Mouse (Mus musculus) CD4-positive, CD25-positive, alpha-beta regulatory T cell, adult 2 months (primary cell): Measurements from ENCODE around the gene Cldn1.

ENCODE experiments used
- DNase-seq: peaks from one replicate; pipeline ENCODE4 v3.0.0-alpha.2; 2012; ENCODE audit warnings: low read depth, low spot score

The Cldn1 gene

DNA sequence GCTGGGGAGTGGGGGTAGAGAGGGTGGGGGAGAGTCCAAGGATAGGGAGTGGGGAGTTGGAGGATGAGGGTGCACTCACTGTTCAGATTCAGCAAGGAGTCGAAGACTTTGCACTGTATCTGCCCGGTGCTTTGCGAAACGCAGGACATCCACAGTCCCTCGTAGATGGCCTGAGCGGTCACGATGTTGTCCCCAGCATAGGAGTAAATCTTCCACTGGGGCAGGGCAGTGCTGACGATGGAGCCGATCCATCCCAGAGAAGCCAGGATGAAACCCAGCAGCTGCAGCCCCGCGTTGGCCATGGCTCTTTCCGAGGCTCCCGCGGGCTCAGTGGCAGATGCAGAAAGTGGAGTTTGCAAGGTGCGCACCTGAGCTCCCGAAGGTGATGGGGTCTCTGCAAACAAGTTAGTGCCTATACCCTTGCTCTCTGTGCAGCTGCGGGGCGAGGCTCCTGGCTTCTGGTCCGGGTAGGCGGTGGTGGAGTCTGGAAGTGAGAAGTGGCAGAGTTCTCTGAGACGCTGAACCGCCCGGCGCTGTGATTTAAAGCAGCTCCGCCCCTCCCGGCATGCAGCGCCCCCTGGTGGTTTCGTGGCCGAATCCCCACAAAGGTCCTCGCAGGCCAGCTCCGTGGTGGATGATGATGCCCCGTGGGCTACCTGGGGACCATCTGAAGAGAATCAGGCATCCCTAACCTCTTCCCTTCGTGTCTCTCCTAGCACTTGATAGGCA, at the start of gene Cldn1:
Gene Cldn1 (minus strand): TSS at position 517 of the 729 bp plus-strand sequence.
- DNase-seq, result peak; percentile 25

DNA sequence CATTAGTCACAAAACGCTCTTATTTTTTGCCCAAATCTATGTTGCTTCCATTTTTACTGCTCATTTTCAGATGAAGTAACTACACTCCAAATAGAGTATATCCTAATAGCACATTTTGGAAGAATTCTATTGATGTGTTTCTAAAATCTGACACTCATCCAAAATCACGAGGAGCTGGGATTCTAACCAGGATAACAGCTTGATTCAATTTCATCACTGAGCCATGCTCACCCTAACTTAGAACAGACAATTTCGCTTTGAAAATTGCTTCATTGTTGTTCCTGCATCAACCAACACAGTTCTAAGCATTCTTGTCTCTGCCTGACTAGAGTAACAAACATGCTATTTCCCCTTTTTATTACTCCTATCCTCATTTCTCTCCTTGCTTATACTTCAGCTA, 47.0 kb upstream of the Cldn1 start:
- no peak for DNase-seq

DNA sequence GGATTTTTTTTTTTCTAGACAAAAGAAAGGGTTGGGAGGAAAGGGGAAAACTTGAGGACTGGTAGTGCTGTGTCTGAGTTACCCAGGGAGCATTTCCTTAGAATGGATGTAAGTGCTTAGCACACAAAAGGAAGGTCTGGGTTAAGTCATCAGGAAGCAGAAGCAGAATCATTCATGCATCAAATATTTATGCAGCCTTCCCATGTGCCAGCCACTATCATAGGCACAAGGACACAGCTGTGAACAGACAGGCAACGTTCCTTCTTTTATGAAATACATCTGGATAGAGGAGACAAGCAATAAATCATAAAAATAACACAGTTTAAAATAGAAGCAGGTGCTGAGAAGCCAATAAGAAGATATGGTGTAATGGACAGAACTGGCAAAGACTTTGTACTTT, 32.4 kb upstream of the Cldn1 start:
- DNase-seq, result no peak

DNA sequence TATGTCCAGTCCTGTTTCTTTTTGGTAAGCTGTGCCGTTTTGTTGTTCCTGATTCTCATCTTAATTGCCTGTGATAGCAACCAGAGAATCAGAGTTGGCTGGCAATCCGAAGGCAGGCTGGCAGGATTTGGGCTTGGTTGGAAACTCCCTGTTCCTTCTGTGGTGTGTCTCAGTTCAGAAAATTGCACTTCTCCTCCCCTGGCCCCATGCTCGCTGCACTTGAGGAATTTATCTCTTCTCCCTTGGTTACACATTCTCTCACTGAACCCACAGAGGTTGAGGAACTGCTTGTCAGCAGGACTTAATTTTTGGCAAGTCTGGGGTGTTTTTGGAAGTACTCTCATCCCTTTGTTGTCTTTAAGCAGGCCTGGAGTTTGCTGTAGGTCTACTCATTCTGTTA, 29.3 kb upstream of the Cldn1 start:
- DNase-seq, result no peak

DNA sequence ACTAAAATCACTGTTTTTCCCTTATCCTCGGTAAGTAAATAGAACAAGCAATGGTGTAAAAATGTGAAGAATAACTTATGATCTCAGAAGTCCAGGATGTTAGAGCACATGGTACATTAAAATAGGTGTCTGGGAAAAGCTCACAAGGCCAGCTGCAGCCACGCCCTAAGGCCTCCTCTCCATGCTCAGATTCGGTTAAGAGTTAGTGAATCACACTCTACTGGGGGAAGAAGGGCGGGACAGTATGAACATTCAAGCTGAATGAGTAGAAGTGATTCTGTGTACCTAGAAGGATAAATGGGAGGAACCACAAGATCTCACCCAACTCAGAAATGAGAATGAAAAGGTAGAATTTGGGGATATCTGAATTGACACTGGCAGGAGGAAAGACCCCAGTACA, 28.9 kb upstream of the Cldn1 start:
- DNase-seq, result no peak

DNA sequence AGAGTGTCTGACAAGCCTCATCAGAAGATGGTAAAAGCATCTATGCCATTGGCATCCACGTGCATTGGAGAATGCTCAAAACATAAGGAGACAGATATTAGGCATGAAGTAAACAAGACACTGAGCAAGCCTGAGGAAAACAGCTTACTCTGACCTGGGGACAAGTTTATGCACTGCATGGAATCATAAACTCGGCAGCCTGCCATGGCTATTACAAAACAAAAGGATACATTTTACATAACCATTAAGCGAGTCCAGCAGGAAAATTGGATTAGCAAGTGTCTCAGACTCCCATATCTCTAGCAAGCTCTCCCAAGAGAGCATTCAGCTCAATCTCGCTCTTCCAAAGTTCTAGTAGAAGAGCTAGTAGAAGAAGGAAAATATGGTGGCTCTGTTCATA, 19.3 kb upstream of the Cldn1 start:
- no peak for DNase-seq

DNA sequence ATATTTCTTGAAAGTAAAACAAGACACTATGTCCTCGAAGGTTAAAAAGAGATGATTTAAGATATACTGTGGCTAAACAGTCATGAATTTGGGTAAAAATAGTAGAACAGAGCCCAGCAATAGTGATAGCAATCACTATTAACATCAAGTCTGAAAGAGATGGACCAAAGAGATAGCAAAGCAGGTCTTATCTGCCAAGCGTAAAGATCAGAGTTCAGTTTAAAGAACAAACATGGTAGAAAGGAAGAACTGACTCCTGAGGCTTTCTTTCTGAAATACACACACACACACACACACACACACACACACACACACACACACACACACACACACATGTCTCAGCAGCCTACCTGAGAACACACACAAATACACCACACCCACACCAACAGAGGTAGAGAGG, 14.5 kb upstream of the Cldn1 start:
- DNase-seq, result no peak

DNA sequence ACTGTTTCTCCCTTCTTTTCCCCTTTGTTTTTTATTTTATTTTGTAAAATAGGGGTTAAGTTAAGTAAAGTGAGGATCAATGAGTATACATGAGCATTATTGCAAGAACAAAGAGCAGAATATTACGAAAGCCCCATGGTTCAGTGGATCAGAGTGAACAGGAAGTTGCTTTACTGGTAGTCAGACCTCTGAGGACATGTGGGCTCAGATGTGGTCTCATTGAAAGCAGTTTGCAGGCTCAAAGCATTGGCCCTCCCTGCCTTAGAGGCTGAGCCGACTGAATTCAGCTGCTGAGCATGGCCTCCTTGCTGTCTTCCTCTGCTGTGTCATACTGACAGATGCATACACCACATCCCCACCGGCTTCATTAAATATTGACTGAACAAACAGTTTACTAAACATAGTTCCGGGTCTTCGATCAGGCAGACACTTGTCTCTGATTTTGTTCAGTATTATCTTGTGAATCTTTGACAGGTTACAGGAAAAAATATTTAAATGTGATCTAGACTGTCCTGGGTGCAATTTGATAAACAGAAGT, 12.5 kb upstream of the Cldn1 start:
- DNase-seq, result no peak

DNA sequence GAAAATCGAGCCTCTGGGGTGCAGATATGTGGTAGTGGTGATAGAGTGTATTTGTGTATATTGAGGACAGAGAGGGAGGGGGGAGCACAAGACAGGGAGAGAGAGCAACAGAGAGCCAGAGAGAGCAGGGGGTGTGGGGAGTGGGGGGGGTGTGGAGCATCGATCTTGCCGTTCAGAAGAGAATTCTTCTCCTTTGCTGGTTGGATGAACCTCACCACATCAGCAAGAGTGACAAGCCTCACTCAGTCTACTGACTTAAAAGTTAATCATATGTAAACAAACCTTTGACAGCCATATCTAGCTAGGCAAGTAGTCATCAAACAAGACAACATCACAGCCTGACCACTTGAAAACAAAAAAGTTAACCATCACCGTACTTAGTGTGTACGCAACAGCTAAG, 5.5 kb upstream of the Cldn1 start:
- DNase-seq, result no peak

DNA sequence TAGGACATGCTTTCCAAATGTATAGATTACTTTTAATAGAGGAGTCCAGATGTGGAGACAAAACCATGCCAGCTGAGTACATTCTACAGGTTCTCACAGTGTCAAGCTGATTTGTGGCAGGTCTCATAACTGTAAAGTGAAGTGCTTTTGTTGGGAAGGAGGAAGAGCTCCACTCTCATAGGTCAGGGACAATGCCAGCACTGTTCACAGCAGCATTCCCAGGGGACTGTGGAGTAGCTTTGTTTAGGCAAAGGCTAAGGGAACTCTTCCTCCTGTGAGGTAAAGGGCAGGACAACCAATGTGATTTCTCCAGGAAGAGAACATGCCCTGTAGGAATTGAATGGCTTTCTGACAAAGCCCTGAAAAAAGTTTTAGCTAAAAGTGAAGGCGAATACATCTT, 1.5 kb downstream of the Cldn1 start:
- DNase-seq, result no peak

DNA sequence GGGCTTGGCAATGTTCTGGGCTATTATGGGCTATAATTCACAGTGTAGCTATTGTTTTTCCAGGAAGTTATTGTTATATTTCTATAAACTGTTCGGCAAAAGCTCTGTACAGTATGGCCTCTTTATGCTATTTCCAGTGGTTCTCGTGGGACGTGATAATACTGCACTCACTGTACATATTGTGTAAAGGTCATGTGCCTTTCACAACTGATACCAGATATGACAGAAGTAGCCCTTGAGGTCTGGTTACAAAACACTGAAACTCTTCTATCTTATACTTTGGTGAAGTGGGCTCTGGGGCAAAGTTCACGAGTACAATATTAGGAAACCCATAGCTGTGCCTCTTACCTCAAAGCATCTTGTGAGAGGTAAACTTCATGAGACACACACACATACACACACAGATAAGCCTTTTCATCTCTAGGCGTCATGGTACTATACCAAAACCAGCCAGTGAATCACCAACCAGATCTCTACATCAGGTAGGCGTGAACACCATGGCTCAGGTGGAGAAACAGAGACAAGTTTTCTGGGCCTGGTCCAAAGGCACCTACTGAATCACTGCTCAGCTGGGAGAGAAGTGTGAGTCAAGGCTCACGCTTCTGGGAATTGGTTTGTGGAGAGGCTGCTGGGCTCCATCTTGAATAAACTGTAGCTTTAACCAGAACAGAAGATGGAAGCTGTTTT, 2.5 kb downstream of the Cldn1 start:
- DNase-seq, result no peak

DNA sequence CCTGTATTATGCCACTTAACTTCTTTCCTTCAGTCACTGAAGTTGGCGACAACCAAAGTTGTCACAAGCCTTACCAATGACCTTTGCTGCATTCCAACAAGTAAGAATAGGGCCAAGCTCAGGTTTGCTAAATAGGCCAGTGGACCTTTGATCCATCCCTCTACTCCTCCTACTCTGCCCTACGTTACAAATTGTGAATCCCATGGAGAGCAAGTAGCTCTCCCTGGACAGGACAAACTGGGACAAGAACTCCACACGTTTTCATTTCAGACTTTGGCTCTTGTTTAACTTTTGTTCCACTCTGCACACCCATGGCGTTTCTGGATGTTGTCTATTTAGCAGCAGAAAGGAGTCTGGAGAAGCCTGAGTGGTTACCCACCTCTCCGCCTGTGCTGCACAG, 3.5 kb downstream of the Cldn1 start:
- no peak for DNase-seq

DNA sequence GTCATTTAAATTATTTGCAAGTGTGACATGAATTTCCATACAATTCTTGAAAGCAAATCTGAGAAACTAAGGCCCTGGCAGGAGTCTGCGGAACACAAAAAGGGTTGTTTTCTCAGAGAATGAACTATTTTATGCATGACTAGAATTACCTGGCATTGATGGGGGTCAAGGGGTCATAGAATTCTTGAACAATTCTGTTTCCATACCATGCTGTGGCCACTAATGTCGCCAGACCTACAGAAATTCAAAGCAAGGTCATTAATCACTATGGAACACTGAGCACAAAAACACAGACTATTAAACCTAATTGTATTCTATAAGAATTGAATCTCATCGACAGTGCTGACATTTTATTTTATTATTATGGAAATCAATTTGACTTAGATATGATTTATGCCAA, 10.9 kb downstream of the Cldn1 start:
- no peak for DNase-seq

DNA sequence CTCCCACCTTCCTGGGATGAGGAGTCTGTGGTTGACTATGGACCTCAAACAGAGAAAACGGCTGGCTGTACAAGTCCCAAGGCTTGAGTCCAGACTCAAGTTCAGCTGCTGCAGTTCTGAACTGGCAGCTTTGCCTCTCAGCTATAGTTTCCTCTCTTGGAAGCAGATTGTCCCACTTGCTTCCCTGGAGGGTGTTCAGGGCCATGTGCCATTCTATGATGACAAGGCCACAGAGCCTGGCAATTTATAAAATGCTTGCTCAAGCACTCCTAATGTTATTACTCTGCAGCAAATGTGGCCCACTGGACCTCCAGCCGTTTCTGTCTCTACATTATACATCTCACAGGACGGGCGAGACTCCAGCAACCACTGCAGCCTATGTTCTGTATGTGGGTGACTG, 12.0 kb downstream of the Cldn1 start:
- no peak for DNase-seq

DNA sequence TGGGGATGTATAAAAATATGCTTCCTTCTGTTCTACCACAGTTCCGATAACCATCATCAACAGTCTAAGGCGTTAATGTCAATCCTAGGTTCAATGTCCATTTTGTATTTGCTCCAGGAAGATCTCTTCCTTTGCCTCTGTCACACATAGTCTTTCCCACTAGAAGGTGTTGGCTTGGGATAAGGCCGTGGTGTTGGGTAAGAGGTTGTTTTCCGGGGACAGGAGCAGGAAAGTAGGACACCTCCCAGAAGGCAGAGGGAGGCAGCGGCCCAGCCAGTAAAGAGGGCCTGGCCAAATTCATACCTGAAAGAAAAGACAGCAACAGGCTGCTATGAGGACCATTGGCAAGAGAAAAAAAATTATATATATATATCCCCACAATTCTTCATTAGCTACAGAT, 12.7 kb downstream of the Cldn1 start:
- no peak for DNase-seq

DNA sequence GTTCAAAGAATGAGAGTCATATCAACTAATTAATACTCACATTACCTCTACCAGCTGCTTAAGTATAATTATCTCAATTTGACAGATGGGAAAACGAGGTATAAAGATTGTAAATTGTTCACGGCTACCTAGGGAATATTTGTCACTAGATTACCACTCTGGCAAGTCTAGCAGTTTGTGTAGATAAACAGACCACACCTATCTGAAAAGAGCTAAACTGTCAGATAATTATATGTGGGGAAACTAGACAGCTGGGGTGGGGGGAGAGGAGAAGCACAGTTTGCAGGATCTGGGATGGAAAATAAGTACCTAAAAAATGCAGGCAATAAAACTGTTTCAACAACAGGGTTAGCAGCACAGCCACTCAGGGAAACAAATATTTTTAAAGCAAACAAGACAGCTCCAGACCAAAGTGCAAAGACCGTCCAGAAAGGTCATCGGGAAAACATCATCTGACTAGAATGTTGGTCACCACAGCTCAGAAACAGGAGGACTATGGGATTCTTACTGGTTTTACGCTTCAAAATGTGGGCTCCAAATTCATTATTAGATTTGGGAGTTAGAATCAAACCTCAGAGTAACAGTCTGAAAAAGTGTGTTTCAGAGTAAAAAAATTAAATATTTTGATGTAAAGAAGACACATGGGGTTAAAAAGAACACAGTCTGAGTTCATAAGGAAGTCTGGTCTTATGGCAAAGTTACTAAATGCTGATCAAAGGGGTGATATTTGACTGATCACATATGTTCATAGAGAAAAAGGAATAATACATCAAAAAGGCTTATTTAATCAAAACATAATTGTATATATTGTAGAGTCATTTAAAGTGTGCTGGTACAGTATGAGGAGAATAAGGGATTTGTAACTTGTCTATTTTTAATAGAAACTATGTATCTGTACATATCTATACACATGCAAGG, 13.5 kb downstream of the Cldn1 start:
- DNase-seq, result no peak

DNA sequence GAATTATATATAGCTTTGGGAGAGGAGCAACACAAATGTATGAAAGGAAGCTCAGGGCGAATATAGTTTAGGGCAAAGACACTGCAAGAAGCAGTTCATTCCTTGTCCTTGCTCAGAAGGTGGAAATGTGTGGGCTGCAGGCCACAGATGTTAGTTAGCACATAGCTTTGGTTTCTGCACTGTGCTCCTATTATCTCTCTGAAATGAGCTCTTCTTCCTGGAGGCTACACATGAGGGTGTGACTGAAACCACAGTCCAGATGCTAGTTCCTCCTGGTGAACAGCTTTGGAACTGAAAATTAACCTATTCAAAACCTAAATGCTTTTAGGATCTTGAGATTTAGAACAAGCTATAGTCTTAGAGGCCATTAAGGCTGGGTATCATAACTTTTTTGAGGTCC, 16.1 kb downstream of the Cldn1 start:
- no peak for DNase-seq

DNA sequence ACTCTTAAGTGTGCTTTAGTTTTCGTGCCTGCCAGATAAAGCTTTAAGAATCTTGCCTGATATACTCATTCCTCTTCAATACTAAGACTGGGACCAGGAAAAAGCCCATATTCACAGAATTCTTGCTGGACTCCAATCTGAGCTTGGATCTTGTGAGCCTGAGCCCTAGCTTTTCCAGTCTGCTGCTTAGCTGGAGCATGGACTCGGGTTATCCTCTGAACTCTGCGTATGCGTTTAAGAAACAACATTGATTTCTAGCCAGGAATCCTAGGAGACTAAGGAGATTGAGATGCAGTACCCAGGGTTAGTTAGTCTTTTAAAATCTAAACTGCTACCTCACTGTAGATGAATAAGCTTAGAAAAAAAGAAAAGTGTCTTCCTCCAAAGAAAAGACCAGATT, 20.9 kb downstream of the Cldn1 start:
- no peak for DNase-seq

DNA sequence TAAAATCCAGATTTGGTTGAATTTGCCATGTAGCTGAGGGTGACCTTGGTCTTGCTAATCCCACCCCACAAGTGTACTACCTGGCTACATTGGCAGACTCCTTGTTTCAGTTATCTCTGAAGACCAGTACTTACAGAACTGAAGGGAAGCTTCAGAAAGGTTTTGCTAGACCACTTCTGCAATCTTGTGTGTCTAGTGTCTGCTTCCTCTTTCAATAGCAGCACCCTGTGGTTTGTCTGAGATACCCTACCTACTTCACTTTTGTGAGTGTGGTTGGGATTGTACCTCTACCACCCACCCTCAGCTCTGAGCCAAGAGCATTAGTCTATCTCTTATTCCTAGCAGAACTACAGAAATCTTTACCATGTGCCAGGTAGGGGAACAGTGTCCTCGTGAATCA, 22.8 kb downstream of the Cldn1 start:
- DNase-seq, result no peak

DNA sequence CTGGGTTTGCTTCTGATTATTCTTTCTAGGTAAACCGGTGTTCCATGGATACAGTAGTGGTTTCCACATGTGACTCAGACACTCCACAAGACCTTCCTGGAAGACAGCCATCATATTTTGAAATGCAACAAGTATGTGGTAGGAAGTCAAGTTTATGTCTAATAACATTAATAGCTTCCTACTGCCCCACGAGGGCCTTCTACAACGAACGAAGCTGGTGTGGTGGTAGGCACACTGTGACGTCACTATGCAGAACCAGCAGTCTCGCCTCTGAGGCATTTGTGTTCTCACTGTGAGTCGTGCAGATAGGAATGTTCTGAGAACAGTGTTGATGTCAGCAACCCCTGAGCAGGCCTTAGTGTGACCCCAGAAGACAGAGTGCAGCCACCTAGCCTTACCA, 55.4 kb downstream of the Cldn1 start:
- no peak for DNase-seq

DNA sequence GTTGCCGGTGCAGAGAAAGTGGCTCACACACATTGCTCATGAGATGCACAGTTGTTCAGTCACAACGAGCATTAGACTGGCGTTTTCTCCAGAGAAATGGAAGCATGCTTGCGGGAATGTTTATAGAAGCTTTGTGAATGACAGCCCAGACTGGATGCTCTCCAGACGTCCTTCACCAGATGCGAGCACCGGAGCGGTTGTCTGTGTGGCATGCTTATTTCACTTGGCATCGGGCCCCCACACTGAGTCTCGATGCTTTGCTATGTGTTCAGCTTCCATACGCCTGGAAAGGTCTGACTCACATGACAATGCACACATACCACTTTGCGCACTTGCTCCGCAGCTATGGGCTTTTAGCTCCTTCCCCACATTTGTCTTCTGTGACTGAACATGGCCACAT, 56.8 kb downstream of the Cldn1 start:
- DNase-seq, result no peak

DNA sequence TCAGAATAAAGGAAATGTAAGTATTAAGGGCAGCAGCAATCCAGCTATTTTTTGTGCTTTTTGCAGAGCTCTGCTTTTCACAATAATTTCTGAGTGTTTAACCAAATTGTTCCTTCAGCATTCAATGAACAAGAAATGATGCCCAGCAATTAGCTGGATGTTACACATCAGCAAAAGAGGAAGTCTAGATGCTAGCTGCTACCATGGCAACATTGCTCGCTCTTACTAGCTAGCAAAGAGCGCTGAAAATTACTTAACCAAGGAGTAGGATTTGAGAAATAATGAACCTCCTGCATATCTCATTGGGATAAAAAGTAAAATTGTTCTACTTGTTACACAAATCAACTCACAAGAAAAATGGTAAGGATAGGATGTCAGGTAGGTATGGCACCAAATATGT, 62.2 kb downstream of the Cldn1 start:
- DNase-seq, result no peak
